Mouse (Mus musculus) CD4-positive, CD25-positive, alpha-beta regulatory T cell (primary cell): ENCODE data around the gene Stard3nl. TPM values are rescaled to one million over a fixed set of nuclear protein-coding genes. Genes with fewer than 3 reads are reported as not detected.

Experiments
- polyA plus RNA-seq: library from polyadenylated mRNA; unstranded; fragments of 100-300 nt; shearing (Covaris generic); gene quantifications from one replicate; pipeline ENCODE4 v1.2.1, GENCODE M21; 2017

The Stard3nl gene
- polyA plus RNA-seq = 55.2 TPM

GRCm38 (mm10) chr13:19395688-19396354 is at the start of gene Stard3nl:
Gene Stard3nl (minus strand): TSS chr13:19395795.

Other genes starting within 250 kb of the Stard3nl start
- gene Epdr1, start 224.1 kb upstream of the Stard3nl start, polyA plus RNA-seq = 0.63 TPM
- gene Sfrp4, start 227.3 kb upstream of the Stard3nl start, polyA plus RNA-seq = not detected